Mouse (Mus musculus): ENCODE measurements at regions not wholly inside any gene's neighbourhood (a gene's known extent, or its start where the extent isn't known, plus 50 kb on each side); places are given as distances from the start of the nearest gene placed in this dataset.

GRCm38 (mm10) chr14:58375056-58375455 is 304.7 kb downstream of the Fgf9 start:
- TF ChIP-seq CTCF (IDR thresholded peaks at IDR 0.05; ENCODE audit: extremely low read depth, insufficient read depth, insufficient read length, insufficient replicate concordance): no peak
- no peak for TF ChIP-seq POLR2A (IDR thresholded peaks at IDR 0.05; ENCODE audit: low read depth, low read length)

Data from spleen, adult 2 months (tissue).